Mouse (Mus musculus) embryonic facial prominence, embryonic 13.5 days (tissue): ENCODE results near the gene Rps18. TPM values are rescaled to one million over a fixed set of nuclear protein-coding genes. Genes with fewer than 3 reads are reported as not detected.

ENCODE experiments used
- ATAC-seq: fragments of 200-750 bp; cut with Nextera tagmentation; 2 replicates; pipeline ENCODE4 v1.8.0; 2017; ENCODE audit warnings: low read depth; ENCODE audit not compliant: insufficient number of reproducible peaks, insufficient read depth, low FRiP score, low TSS enrichment
- H3K27ac ChIP-seq: fragments of 300-500 bp; sonication (generic); 2 replicates; pipeline ENCODE4 v1.5.1; 2015; ENCODE audit warnings: moderate library complexity, mild to moderate bottlenecking, inconsistent platforms
- H3K27me3 ChIP-seq: fragments of 300-500 bp; sonication (generic); 2 replicates; pipeline ENCODE4 v1.6.1; 2015; ENCODE audit warnings: mild to moderate bottlenecking, inconsistent platforms
- H3K36me3 ChIP-seq: fragments of 300-500 bp; sonication (generic); 2 replicates; pipeline ENCODE4 v1.6.1; 2015; ENCODE audit warnings: mild to moderate bottlenecking, inconsistent platforms
- H3K4me1 ChIP-seq: fragments of 300-500 bp; sonication (generic); 2 replicates; pipeline ENCODE4 v1.6.1; 2015; ENCODE audit warnings: inconsistent platforms
- H3K4me2 ChIP-seq: fragments of 300-500 bp; sonication (generic); 2 replicates; pipeline ENCODE4 v1.6.1; 2015; ENCODE audit warnings: moderate library complexity, mild to moderate bottlenecking, inconsistent platforms
- H3K4me3 ChIP-seq: fragments of 300-500 bp; sonication (generic); 2 replicates; pipeline ENCODE4 v1.5.1; 2015; ENCODE audit warnings: mild to moderate bottlenecking, inconsistent platforms
- H3K9ac ChIP-seq: fragments of 300-500 bp; sonication (generic); 2 replicates; pipeline ENCODE4 v1.6.1; 2015; ENCODE audit warnings: mild to moderate bottlenecking, inconsistent platforms
- H3K9me3 ChIP-seq: fragments of 300-500 bp; sonication (generic); 2 replicates; pipeline ENCODE4 v1.6.1; 2016; ENCODE audit warnings: inconsistent platforms
- WGBS: fragments of 180-500 bp; shearing (Covaris S2); methylation state at CpG from one replicate; pipeline ENCODE4 v1.1.7; 2015; ENCODE audit warnings: mixed read lengths; 5-methylcytosine and 5-hydroxymethylcytosine counted together
- polyA plus RNA-seq: library from polyadenylated mRNA; unstranded; fragments of >200 nt; fragmentation: Nextera tagmentation; extraction: Ambion mirVana; gene quantifications from 2 replicates; pipeline ENCODE4 v1.2.1, GENCODE M21; 2015

The Rps18 gene
- polyA plus RNA-seq, 1 experiment from 2014 or later = 1,797 TPM

DNA sequence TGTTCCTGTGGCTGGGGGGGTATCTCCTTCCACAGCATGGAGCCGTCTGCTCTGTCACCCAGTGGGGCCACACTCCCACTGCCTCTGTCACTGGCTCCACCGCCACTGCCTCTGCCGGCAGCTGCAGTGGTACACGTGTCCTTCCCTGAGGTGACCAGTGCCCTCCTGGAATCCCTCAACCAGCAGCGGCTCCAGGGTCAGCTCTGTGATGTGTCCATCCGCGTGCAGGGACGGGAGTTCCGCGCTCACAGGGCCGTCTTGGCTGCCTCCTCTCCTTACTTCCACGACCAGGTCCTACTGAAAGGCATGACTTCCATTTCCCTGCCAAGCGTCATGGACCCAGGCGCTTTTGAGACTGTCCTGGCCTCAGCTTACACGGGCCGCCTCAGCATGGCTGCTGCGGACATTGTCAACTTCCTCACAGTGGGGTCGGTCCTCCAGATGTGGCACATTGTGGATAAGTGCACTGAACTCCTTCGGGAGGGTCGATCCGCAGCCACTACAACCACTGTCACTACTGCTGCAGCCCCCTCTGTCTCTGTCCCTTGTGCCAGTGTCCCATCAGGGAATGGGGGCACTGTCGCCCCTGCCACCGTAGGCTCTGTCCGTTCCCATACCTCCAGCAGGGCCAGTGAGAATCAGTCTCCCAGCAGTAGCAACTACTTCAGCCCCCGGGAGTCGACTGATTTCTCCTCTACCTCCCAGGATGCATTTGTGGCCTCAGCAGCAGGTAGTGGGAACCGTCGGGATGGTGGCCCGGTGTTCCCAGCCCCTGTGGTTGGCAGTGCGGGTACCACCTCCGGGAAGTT, 38.8 kb downstream of the Rps18 start:
- Histone ChIP-seq H3K9ac (peak overlapping the region; percentile 64), H3K4me1 (peaks cover 52% of the 10 kb centered on the region), H3K27ac (peak overlapping the region; percentile 81; the same call in 1 of the 2 replicates), H3K36me3 (peaks cover 43% of the 10 kb centered on the region), H3K9me3 (no peaks in the 10 kb centered on the region), H3K27me3 (no peaks in the 10 kb centered on the region), H3K4me2 (peak overlapping the region; percentile 66), H3K4me3 (peak overlapping the region; percentile 53)
- ATAC-seq = no peak
- whole genome bisulfite sequencing = 77% methylated on average over 31 of the region's 31 CpGs

DNA sequence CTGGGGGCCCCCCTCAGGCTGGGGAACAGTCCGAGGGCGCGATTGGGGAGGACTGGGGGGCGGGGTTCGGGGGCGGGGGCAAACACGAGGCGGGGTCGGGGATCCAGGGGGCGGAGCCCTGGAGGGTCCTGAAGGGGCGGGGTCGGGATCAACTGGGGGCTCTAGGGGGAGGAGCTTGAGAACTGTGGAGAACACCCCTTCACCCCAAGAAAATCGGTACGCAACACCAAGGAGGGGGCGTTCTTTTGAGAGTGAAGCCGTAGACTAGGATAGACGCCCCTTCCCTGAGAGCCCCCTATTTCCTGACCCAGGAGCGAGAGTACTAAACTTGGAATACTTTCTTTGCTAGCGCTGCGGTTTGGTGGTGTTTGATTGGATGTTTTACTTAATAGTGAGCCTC, 39.5 kb downstream of the Rps18 start:
- WGBS = under 1% methylated on average over 18 of the region's 20 CpGs
- Histone ChIP-seq H3K27me3 (no peaks in the 10 kb centered on the region), H3K9ac (peak overlapping the region; percentile 64), H3K4me3 (peak overlapping the region; percentile 53), H3K4me2 (peak overlapping the region; percentile 66), H3K36me3 (peaks cover 50% of the 10 kb centered on the region), H3K4me1 (peaks cover 57% of the 10 kb centered on the region), H3K9me3 (no peaks in the 10 kb centered on the region), H3K27ac (peak overlapping the region; percentile 81)
- 0 out of 2 replicates have a peak, but pooled peaks have one; percentile 6 for ATAC-seq

DNA sequence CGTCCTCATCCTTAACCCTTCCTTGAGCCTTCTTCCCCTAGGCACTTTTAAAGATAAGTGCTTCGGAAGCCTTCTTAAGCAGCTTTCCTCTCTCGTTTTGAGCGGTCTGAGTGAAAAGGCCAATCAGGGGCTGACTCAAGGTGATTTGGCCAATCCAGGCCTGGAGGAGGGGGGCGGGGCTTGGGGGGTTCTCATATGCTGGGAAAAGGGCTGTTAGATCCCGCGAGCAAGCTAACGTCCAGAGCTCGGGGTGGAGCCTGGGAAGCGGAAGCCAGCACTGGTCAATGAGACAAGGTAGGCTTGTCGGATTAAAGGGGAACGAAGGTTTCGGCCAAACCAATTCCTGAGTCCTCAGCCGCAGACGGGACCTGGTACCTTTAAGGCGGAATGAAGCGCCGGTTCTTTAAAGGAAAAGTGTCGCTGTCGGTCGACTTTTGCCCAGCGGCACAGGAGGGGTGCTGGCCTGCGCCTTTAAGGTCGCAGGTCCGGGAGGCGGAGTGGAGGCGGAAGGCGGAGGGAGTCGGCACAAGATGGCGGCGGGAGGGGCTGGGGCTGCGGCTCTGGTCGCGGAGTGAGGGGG, 40.0 kb downstream of the Rps18 start, which contains the start of the genes Tapbp and Zbtb22:
Gene Tapbp, plus strand, starts transcription at position 229 of the 580 bp plus-strand sequence.
Gene Zbtb22, plus strand, starts transcription at position 234 of the 580 bp plus-strand sequence.
- peaks cover 56% of the 10 kb centered on the region for H3K36me3 ChIP-seq

DNA sequence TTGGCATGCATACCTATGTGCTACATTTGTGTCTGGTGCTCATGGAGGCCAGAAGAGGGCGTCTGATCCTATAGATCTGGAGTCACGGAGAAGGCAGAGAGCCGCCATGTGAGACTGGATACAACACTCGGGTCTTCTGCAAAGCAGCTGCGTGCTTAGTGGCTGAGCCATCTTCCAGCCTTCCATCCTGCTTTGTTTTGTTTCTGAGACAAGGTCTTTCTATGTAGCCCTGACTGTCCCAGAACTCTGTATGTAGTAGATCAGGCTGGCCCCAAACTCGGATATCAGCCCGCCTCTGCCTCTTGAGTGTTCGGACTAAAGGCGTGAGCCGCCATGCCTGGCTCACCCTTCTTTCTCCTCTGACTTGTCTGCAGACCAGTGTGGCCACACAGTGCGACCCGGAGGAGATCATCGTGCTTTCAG, 40.8 kb downstream of the Rps18 start:
- H3K4me2 ChIP-seq = peak overlapping the region; percentile 66
- peak overlapping the region; percentile 53 for H3K4me3 ChIP-seq
- H3K4me1 ChIP-seq = peaks cover 62% of the 10 kb centered on the region
- WGBS = 73% methylated on average over 13 of the region's 13 CpGs
- peak overlapping the region; percentile 38; the same call in 1 of the 2 replicates for H3K9ac ChIP-seq
- peaks cover 56% of the 10 kb centered on the region for H3K36me3 ChIP-seq
- H3K9me3 ChIP-seq = no peaks in the 10 kb centered on the region
- no peaks in the 10 kb centered on the region for H3K27me3 ChIP-seq
- ATAC-seq = no peak
- H3K27ac ChIP-seq = no peak overlapping the region

More for the DNA sequence above, 40.0 kb downstream of the Rps18 start, which contains the start of the genes Tapbp and Zbtb22:
- Histone ChIP-seq H3K4me2 (peak within 1 kb of the TSS; percentile 66), H3K27ac (peak within 1 kb of the TSS; percentile 81), H3K27me3 (no peaks in the 10 kb centered on the region), H3K9ac (peak within 1 kb of the TSS; percentile 64), H3K4me3 (peak within 1 kb of the TSS; percentile 53), H3K9me3 (no peaks in the 10 kb centered on the region), H3K4me1 (peaks cover 57% of the 10 kb centered on the region)
- ATAC-seq = peak; percentile 88
- WGBS = under 1% methylated on average over 34 of the region's 34 CpGs

DNA sequence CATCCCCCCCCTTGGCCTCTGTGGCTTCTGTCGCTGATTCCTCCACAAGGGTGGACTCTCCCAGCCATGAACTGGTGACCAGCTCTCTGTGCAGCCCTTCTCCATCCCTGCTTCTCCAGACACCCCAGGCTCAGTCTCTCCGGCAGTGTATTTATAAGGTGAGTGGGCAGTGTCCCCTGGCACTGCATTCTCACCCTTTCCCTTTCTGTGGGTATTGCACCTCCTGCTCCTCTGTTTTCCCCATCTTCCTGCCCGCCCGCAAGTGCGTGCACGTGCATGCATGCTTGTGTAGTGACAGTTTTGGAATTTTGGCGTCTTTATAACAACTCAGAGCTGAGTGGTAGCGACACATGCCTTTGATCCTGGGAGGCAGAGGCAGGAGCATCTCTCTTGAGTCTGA, 41.9 kb downstream of the Rps18 start:
- no peaks in the 10 kb centered on the region for H3K9me3 ChIP-seq
- H3K27me3 ChIP-seq = no peaks in the 10 kb centered on the region
- no peak for ATAC-seq
- H3K4me2 ChIP-seq = no peak overlapping the region
- H3K27ac ChIP-seq = no peak overlapping the region
- peaks cover 54% of the 10 kb centered on the region for H3K4me1 ChIP-seq
- H3K9ac ChIP-seq = no peak overlapping the region
- WGBS = 92% methylated on average over 8 of the region's 8 CpGs
- H3K4me3 ChIP-seq = no peak overlapping the region
- H3K36me3 ChIP-seq = peaks cover 56% of the 10 kb centered on the region

DNA sequence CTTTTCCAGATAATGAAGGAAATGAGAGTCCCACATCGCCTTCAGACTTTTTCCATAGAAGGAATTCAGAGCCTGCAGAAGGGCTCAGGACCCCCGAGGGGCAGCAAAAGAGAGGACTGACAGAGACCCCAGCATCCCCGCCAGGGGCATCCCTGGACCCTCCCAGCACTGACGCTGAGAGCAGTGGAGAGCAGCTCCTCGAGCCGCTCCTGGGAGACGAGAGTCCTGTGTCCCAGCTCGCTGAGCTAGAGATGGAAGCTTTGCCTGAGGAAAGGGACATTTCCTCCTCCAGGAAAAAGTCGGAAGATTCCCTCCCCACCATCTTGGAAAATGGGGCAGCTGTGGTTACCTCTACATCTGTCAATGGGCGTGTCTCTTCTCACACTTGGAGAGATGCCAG, 42.5 kb downstream of the Rps18 start:
- Histone ChIP-seq H3K36me3 (peaks cover 56% of the 10 kb centered on the region), H3K4me2 (no peak overlapping the region), H3K27ac (no peak overlapping the region), H3K4me1 (peaks cover 51% of the 10 kb centered on the region), H3K9ac (no peak overlapping the region), H3K27me3 (no peaks in the 10 kb centered on the region), H3K9me3 (no peaks in the 10 kb centered on the region), H3K4me3 (no peak overlapping the region)
- 90% methylated on average over 10 of the region's 10 CpGs for WGBS
- no peak for ATAC-seq

DNA sequence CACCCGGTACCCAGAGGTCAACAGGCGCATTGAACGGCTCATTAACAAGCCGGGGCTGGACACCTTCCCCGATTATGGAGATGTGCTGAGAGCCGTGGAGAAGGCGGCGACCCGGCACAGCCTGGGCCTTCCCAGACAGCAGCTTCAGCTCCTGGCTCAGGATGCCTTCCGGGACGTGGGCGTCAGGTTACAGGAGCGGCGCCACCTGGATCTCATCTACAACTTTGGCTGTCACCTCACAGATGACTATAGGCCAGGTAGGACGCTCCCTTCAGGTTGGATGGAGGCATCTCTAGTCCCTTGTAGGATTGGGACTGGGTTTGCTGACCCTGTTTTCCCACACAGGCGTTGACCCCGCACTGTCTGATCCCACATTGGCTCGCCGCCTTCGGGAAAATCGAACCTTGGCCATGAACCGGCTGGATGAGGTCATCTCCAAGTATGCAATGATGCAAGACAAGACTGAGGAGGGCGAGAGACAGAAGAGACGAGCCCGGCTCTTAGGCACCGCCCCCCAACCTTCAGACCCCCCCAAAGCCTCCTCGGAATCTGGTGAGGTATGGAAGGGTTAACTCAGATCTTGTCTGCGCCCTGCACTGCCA, 43.9 kb downstream of the Rps18 start:
- Histone ChIP-seq H3K27ac (no peak overlapping the region), H3K4me3 (no peak overlapping the region), H3K36me3 (peaks cover 43% of the 10 kb centered on the region), H3K9ac (0 out of 2 replicates have a peak overlapping the region, but pooled peaks have one; percentile 27), H3K27me3 (no peaks in the 10 kb centered on the region), H3K4me2 (no peak overlapping the region), H3K4me1 (peaks cover 43% of the 10 kb centered on the region), H3K9me3 (no peaks in the 10 kb centered on the region)
- ATAC-seq = no peak
- 90% methylated on average over 28 of the region's 28 CpGs for WGBS

DNA sequence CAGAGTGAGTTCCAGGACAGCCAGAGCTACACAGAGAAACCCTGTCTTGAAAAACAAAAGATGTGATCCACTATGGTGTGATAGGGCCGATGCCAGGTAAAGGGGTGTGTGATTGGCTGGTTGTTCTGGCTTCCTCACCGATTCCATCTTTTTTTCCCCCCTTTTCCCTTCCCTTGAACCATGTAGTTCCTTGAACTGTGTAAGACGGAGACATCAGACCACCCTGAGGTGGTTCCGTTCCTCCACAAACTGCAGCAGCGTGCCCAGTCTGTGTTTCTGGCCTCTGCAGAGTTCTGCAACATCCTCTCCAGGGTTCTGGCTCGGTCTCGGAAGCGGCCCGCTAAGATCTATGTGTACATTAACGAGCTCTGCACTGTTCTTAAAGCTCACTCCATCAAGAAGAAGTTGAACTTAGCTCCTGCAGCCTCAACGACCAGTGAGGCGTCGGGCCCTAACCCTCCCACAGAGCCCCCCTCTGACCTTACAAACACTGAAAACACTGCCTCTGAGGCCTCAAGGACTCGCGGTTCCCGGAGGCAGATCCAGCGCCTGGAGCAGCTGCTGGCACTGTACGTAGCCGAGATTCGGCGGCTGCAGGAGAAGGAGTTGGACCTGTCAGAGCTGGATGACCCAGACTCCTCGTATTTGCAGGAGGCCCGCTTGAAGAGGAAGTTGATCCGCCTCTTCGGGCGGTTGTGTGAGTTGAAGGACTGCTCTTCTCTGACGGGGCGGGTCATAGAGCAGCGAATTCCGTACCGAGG, 44.6 kb downstream of the Rps18 start:
- peaks cover 39% of the 10 kb centered on the region for H3K4me1 ChIP-seq
- no peak overlapping the region for H3K4me3 ChIP-seq
- H3K27ac ChIP-seq = no peak overlapping the region
- H3K9me3 ChIP-seq = no peaks in the 10 kb centered on the region
- ATAC-seq = no peak
- 94% methylated on average over 31 of the region's 31 CpGs for WGBS
- H3K4me2 ChIP-seq = no peak overlapping the region
- H3K9ac ChIP-seq = 0 out of 2 replicates have a peak overlapping the region, but pooled peaks have one; percentile 27
- peaks cover 42% of the 10 kb centered on the region for H3K36me3 ChIP-seq
- H3K27me3 ChIP-seq = no peaks in the 10 kb centered on the region

DNA sequence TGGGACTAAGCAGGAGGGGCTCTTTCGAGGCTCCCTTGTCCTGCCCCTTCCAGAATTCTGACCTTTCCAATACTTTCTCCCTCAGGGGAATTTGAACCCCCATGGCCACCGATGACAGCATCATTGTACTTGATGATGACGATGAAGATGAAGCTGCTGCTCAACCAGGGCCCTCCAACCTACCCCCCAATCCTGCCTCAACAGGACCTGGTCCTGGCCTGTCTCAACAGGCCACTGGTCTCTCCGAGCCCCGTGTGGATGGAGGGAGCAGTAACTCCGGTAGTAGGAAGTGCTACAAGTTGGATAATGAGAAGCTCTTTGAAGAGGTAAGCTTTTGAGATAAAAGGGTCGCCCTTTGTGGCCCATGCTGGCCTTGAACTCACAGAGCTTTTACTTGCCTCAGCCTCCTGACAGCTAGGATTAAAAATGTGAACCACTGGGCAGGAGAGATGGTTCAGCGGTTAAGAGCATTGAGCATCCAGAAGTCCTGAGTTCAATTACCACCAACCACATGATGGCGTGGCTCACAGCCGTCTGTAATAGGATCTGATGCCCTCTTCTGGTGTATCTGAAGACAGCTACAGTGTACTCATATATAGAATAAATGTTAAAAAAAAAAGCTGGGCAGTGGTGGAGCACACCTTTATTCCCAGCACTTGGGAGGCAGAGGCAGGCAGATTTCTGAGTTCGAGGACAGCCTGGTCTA, 45.3 kb downstream of the Rps18 start:
- peaks cover 42% of the 10 kb centered on the region for H3K36me3 ChIP-seq
- H3K27me3 ChIP-seq = no peaks in the 10 kb centered on the region
- H3K4me2 ChIP-seq = peak overlapping the region; percentile 97
- peak overlapping the region; percentile 91 for H3K27ac ChIP-seq
- WGBS = 37% methylated on average over 11 of the region's 11 CpGs
- H3K9ac ChIP-seq = peak overlapping the region; percentile 91
- peaks cover 38% of the 10 kb centered on the region for H3K4me1 ChIP-seq
- no peak for ATAC-seq
- peak overlapping the region; percentile 95 for H3K4me3 ChIP-seq
- no peaks in the 10 kb centered on the region for H3K9me3 ChIP-seq

DNA sequence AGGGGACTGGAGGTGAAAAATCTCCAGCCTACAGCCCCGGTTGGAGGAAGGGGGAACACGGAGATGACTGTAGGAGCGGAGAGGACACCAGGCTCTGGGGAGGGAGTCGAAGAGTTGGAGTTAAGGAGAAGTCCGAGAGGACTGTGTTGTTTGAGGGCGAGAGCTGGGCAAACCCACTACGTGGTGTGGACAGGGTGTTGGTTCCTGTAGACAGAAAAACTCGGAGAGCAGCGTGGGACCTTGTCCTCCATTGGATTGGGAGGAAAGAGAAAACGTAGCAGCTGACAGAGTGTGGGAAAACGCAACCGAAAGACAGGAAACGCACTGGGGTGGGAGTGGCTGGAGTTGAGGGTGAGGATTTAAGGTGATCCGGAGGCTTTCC, 45.9 kb downstream of the Rps18 start:
- no peak for ATAC-seq
- Histone ChIP-seq H3K4me1 (peaks cover 32% of the 10 kb centered on the region), H3K4me2 (peak overlapping the region; percentile 97), H3K9ac (peak overlapping the region; percentile 91), H3K36me3 (peaks cover 38% of the 10 kb centered on the region), H3K9me3 (no peaks in the 10 kb centered on the region), H3K27ac (peak overlapping the region; percentile 91), H3K4me3 (peak overlapping the region; percentile 95), H3K27me3 (no peaks in the 10 kb centered on the region)
- 0% methylated on average over 14 of the region's 14 CpGs for WGBS
